Mouse (Mus musculus) spleen, adult 2 months (tissue): ENCODE data around the gene Dek.

Experiments
- CTCF ChIP-seq: fragments of 200-500 bp; IDR thresholded peaks from 2 replicates; pipeline ENCODE4 v1.5.1; 2011; ENCODE audit warnings: mild to moderate bottlenecking, inconsistent platforms; ENCODE audit not compliant: insufficient read depth, insufficient read length, insufficient replicate concordance; ENCODE audit errors: extremely low read depth
- POLR2A ChIP-seq: fragments of 200-500 bp; IDR thresholded peaks from 2 replicates; pipeline ENCODE4 v1.6.1; 2011; ENCODE audit warnings: low read depth, low read length, inconsistent platforms

- no peak for TF ChIP-seq CTCF
- no peak for TF ChIP-seq POLR2A
Observed at GRCm38 (mm10) chr13:47099265-47099664, 6.7 kb downstream of the Dek start.
